Mouse (Mus musculus) stomach, embryonic 16.5 days (tissue): ENCODE measurements around the gene 1700022I11Rik. TPM values are rescaled to one million over a fixed set of nuclear protein-coding genes. Genes with fewer than 3 reads are reported as not detected.

Source experiments
- ATAC-seq: fragments of 200-750 bp; cut with Nextera tagmentation; 2 replicates; pipeline ENCODE4 v1.8.0; 2017; ENCODE audit warnings: moderate number of reproducible peaks, moderate TSS enrichment; ENCODE audit not compliant: insufficient read depth, low FRiP score
- H3K27ac ChIP-seq: fragments of 300-500 bp; sonication (generic); 2 replicates; pipeline ENCODE4 v1.5.1; 2014; ENCODE audit warnings: low read length
- H3K27me3 ChIP-seq: fragments of 300-500 bp; sonication (generic); 2 replicates; pipeline ENCODE4 v1.6.1; 2014; ENCODE audit warnings: low read length, control low read depth, mixed read lengths; ENCODE audit not compliant: control insufficient read depth, insufficient read depth
- H3K36me3 ChIP-seq: fragments of 300-500 bp; sonication (generic); 2 replicates; pipeline ENCODE4 v1.6.1; 2014; ENCODE audit warnings: low read length; ENCODE audit not compliant: control insufficient read depth, insufficient read depth
- H3K4me1 ChIP-seq: fragments of 300-500 bp; sonication (generic); 2 replicates; pipeline ENCODE4 v1.6.1; 2014; ENCODE audit warnings: low read length, control low read depth, mixed read lengths; ENCODE audit not compliant: control insufficient read depth, insufficient read depth
- H3K4me2 ChIP-seq: fragments of 300-500 bp; sonication (generic); 2 replicates; pipeline ENCODE4 v1.6.1; 2014; ENCODE audit warnings: low read depth, low read length, mixed read lengths
- H3K4me3 ChIP-seq: fragments of 300-500 bp; sonication (generic); replicated peaks from 2 replicates; pipeline ENCODE4 v1.5.1; 2014; ENCODE audit warnings: mild to moderate bottlenecking, low read length
- H3K9ac ChIP-seq: fragments of 300-500 bp; sonication (generic); 2 replicates; pipeline ENCODE4 v1.6.1; 2014; ENCODE audit warnings: low read length
- H3K9me3 ChIP-seq: fragments of 300-500 bp; sonication (generic); replicated peaks from 2 replicates; pipeline ENCODE4 v1.6.1; 2016; ENCODE audit warnings: low read length, control low read depth; ENCODE audit not compliant: control insufficient read depth
- WGBS: fragments of 180-500 bp; shearing (Covaris S2); extraction: QIAGEN DNeasy Blood & Tissue Kit; methylation state at CpG from one replicate; pipeline ENCODE4 v1.1.7; 2014; 5-methylcytosine and 5-hydroxymethylcytosine counted together
- polyA plus RNA-seq: library from polyadenylated mRNA; unstranded; fragments of >200 nt; fragmentation: Nextera tagmentation; extraction: Ambion mirVana; gene quantifications from 2 replicates; pipeline ENCODE4 v1.2.1, GENCODE M21; 2015

Gene 1700022I11Rik
- polyA plus RNA-seq, 1 experiment from 2014 or later, result 0.39 TPM

GRCm38 (mm10) chr4:43002756-43003439, 33.5 kb downstream of the 1700022I11Rik start:
- 71% methylated on average over 12 of the region's 12 CpGs for WGBS

GRCm38 (mm10) chr4:43004951-43005350, 35.5 kb downstream of the 1700022I11Rik start:
- Histone ChIP-seq H3K4me1 (0 out of 2 replicates have a peak, but pooled peaks cover 8% of the 10 kb centered on the region), H3K9me3 (no peaks in the 10 kb centered on the region), H3K4me2 (no peak overlapping the region), H3K4me3 (no peak overlapping the region), H3K9ac (no peak overlapping the region), H3K36me3 (no peaks in the 10 kb centered on the region), H3K27ac (no peak overlapping the region), H3K27me3 (no peaks in the 10 kb centered on the region)
- 95% methylated on average over 3 of the region's 3 CpGs for WGBS
- no peak for ATAC-seq

More at GRCm38 (mm10) chr4:43002756-43003439, 33.5 kb downstream of the 1700022I11Rik start:
- no peak overlapping the region for H3K9ac ChIP-seq
- no peak overlapping the region for H3K4me2 ChIP-seq
- H3K36me3 ChIP-seq, result no peaks in the 10 kb centered on the region
- H3K9me3 ChIP-seq, result no peaks in the 10 kb centered on the region
- H3K4me1 ChIP-seq, result peaks cover 18% of the 10 kb centered on the region
- no peak overlapping the region for H3K4me3 ChIP-seq
- no peak for ATAC-seq
- H3K27ac ChIP-seq, result no peak overlapping the region
- H3K27me3 ChIP-seq, result no peaks in the 10 kb centered on the region

- no peaks in the 10 kb centered on the region for H3K27me3 ChIP-seq
- H3K4me1 ChIP-seq, result 0 out of 2 replicates have a peak, but pooled peaks cover 6% of the 10 kb centered on the region
- no peaks in the 10 kb centered on the region for H3K36me3 ChIP-seq
- no peak overlapping the region for H3K4me3 ChIP-seq
- no peaks in the 10 kb centered on the region for H3K9me3 ChIP-seq
- H3K4me2 ChIP-seq, result no peak overlapping the region
- H3K9ac ChIP-seq, result no peak overlapping the region
- no peak for ATAC-seq
- WGBS, result 58% methylated on average over 2 of the region's 2 CpGs
- no peak overlapping the region for H3K27ac ChIP-seq
These were observed 36.4 kb downstream of the 1700022I11Rik start for GRCm38 (mm10) chr4:43005765-43006164.

- H3K4me1 ChIP-seq, result 0 out of 2 replicates have a peak, but pooled peaks cover 2% of the 10 kb centered on the region
- H3K27ac ChIP-seq, result peak within 1 kb of the TSS; percentile 65
- H3K36me3 ChIP-seq, result no peaks in the 10 kb centered on the region
- H3K9me3 ChIP-seq, result no peaks in the 10 kb centered on the region
- H3K4me3 ChIP-seq, result peak within 1 kb of the TSS; percentile 91
- H3K9ac ChIP-seq, result peak within 1 kb of the TSS; percentile 81
- H3K27me3 ChIP-seq, result no peaks in the 10 kb centered on the region
- ATAC-seq, result peak; percentile 89
- under 1% methylated on average over 37 of the region's 37 CpGs for WGBS
- peak within 1 kb of the TSS; percentile 86 for H3K4me2 ChIP-seq
These were observed 41.0 kb downstream of the 1700022I11Rik start, which contains the start of gene Fancg for GRCm38 (mm10) chr4:43010161-43011038. Gene Fancg, minus strand, starts transcription at chr4:43010506.

- H3K4me3 ChIP-seq, result no peak overlapping the region
- H3K9ac ChIP-seq, result no peak overlapping the region
- no peak overlapping the region for H3K27ac ChIP-seq
- ATAC-seq, result no peak
- 0 out of 2 replicates have a peak, but pooled peaks cover 2% of the 10 kb centered on the region for H3K4me1 ChIP-seq
- H3K36me3 ChIP-seq, result no peaks in the 10 kb centered on the region
- H3K9me3 ChIP-seq, result no peaks in the 10 kb centered on the region
- no peaks in the 10 kb centered on the region for H3K27me3 ChIP-seq
- 87% methylated on average over 1 of the region's 1 CpGs for WGBS
- H3K4me2 ChIP-seq, result no peak overlapping the region
These were observed 42.7 kb downstream of the 1700022I11Rik start for GRCm38 (mm10) chr4:43012091-43012490.

GRCm38 (mm10) chr4:43018156-43018555, 48.8 kb downstream of the 1700022I11Rik start:
- no peak overlapping the region for H3K9ac ChIP-seq
- no peak overlapping the region for H3K4me3 ChIP-seq
- H3K36me3 ChIP-seq, result peaks cover 4% of the 10 kb centered on the region; the same call in 1 of the 2 replicates
- H3K9me3 ChIP-seq, result no peaks in the 10 kb centered on the region
- no peaks in the 10 kb centered on the region for H3K27me3 ChIP-seq
- no peak overlapping the region for H3K27ac ChIP-seq
- 92% methylated on average over 4 of the region's 4 CpGs for WGBS
- H3K4me2 ChIP-seq, result no peak overlapping the region
- no peak for ATAC-seq
- no peaks in the 10 kb centered on the region for H3K4me1 ChIP-seq

GRCm38 (mm10) chr4:43019176-43019575, 49.8 kb downstream of the 1700022I11Rik start:
- Histone ChIP-seq H3K27me3 (no peaks in the 10 kb centered on the region), H3K9ac (no peak overlapping the region), H3K4me3 (no peak overlapping the region), H3K4me2 (no peak overlapping the region), H3K9me3 (no peaks in the 10 kb centered on the region), H3K4me1 (no peaks in the 10 kb centered on the region), H3K36me3 (peaks cover 9% of the 10 kb centered on the region; the same call in 1 of the 2 replicates), H3K27ac (no peak overlapping the region)
- WGBS, result 88% methylated on average over 10 of the region's 10 CpGs
- no peak for ATAC-seq

- no peak overlapping the region for H3K4me2 ChIP-seq
- H3K27me3 ChIP-seq, result no peaks in the 10 kb centered on the region
- H3K4me3 ChIP-seq, result no peak overlapping the region
- no peak for ATAC-seq
- no peaks in the 10 kb centered on the region for H3K9me3 ChIP-seq
- 91% methylated on average over 23 of the region's 23 CpGs for WGBS
- H3K36me3 ChIP-seq, result peaks cover 9% of the 10 kb centered on the region; the same call in 1 of the 2 replicates
- H3K9ac ChIP-seq, result no peak overlapping the region
- H3K27ac ChIP-seq, result no peak overlapping the region
- H3K4me1 ChIP-seq, result peaks cover 6% of the 10 kb centered on the region; the same call in 1 of the 2 replicates
These were observed 50.4 kb downstream of the 1700022I11Rik start for GRCm38 (mm10) chr4:43019641-43020465.
